Mouse (Mus musculus): Measurements from ENCODE around the gene Gga3. TPM values are rescaled to one million over a fixed set of nuclear protein-coding genes. Genes with fewer than 3 reads are reported as not detected.

Gene Gga3
- polyA plus RNA-seq, 1 experiment, result 30.3 TPM

DNA sequence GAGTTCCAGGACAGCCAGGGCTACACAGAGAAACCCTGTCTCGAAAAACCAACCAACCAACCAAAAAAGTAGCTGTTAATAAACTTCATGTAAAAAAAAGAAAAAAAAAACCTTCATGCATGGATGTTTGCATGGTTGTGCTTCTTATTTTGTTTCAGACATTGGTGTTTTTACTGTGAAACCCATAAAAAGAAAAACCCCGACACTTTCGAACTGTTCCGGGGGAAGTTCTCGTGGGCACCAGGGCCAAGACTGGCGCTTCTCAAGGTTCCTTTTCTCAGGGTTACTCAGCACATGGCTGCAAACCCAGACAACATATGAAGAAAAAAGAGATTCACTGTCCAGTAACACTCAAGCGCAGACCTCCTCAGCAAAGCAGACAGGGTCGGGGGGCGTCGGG is 29.0 kb upstream of the Gga3 start:
- no peak for TF ChIP-seq POLR2A (IDR thresholded peaks at IDR 0.05; ENCODE audit: low read depth, low read length)
- no peaks in the 10 kb centered on the region for H3K4me1 ChIP-seq (ENCODE audit: control insufficient read depth, insufficient read depth, low read length)
- no peak overlapping the region for H3K27ac ChIP-seq (ENCODE audit: insufficient read depth, low read length)
- H3K4me3 ChIP-seq (ENCODE audit: insufficient read depth, low read length), result no peak overlapping the region

DNA sequence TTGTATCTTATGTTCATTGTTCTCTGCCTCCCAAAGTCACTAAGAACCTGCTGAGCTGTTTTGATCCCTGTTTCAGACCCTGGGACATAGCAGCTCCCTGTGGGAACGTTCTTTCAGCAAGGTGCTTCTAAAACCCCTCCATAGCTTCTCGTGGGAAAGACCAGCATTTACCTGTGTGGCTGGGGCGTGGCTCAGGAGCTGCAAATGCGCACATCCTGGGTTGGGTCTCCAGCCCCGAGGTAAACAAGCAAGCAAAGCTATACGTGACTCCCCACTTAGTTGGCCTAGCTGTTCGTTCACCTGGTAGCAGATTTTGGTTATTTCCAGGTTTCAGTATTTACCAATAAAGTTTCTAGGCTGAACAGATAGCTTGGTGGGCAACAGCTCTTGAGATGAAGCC is 28.4 kb upstream of the Gga3 start:
- Histone ChIP-seq H3K4me3 (ENCODE audit: insufficient read depth, low read length) (no peak overlapping the region), H3K27ac (ENCODE audit: insufficient read depth, low read length) (no peak overlapping the region), H3K4me1 (ENCODE audit: control insufficient read depth, insufficient read depth, low read length) (no peaks in the 10 kb centered on the region)
- TF ChIP-seq POLR2A (IDR thresholded peaks at IDR 0.05; ENCODE audit: low read depth, low read length) (no peak), CTCF (IDR thresholded peaks at IDR 0.05; ENCODE audit: borderline replicate concordance, insufficient read depth, low read length) (no peak)

DNA sequence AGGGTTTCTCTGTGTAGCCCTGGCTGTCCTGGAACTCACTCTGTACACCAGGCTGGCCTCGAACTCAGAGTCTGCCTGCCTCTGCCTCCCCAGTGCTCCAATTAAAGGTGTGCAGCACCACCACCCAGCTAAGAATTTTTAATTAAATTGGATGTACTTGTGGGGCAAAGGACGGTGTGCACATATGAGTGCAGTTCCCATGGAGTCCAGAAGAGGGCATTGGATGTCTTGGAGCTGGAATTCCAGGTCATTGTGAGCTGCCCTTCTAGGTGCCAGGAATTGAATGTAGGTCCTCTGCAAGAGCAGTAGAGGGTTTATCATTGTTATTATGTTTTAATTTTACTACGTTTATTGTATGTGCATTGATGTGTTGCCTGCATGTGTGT is 27.6 kb upstream of the Gga3 start:
- TF ChIP-seq CTCF (IDR thresholded peaks at IDR 0.05; ENCODE audit: borderline replicate concordance, insufficient read depth, low read length), result peak; percentile 31; the same call in 1 of the 2 replicates
- no peak for TF ChIP-seq POLR2A (IDR thresholded peaks at IDR 0.05; ENCODE audit: low read depth, low read length)
- Histone ChIP-seq H3K27ac (ENCODE audit: insufficient read depth, low read length) (no peak overlapping the region), H3K4me3 (ENCODE audit: insufficient read depth, low read length) (no peak overlapping the region), H3K4me1 (ENCODE audit: control insufficient read depth, insufficient read depth, low read length) (no peaks in the 10 kb centered on the region)

DNA sequence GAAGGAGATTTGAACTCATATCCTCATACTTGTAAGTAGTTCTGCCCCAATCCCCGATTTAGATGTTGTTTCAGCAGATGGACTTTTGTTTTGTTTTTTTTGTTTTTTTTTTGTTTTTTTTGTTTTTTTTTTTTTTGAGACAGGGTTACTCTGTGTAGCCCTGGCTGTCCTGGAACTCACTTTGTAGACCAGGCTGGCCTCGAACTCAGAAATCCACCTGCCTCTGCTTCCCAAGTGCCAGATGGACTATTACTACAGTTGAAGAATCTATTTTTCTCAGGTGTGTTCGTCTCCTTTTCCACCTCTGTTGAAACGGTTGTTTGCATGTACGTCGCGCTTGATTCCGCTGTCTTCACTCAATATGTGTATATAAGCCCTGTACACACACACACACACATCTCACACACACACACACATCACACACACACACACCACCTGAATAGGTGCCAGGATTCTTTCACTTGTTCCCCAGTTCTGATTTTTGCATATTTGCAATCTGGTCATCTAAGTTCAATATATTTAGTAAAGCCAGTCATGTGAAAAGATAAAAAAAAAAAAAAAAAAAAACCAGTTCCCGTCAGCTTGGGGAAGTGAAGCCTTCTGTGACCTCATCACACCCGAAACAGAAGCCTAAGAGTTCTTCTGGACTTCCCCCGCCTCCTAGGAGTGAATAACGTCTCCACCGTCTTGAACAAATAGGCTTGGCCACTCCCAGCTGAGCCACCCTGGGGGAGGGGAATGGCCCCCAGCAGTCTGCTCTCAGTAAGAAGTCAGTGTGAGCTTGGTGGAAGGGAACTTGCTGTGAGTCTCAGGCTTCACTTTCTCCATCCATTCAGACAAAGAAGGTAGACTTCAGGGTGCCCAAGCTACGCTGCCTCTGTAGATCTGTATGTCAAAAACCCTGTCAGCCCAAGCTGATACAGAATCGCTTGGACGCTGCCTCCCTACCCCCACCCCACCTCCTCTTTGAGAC is 27.0 kb upstream of the Gga3 start:
- Histone ChIP-seq H3K4me1 (ENCODE audit: control insufficient read depth, insufficient read depth, low read length) (no peaks in the 10 kb centered on the region), H3K27ac (ENCODE audit: insufficient read depth, low read length) (no peak overlapping the region), H3K4me3 (ENCODE audit: insufficient read depth, low read length) (no peak overlapping the region)
- TF ChIP-seq POLR2A (IDR thresholded peaks at IDR 0.05; ENCODE audit: low read depth, low read length), result 0 out of 2 replicates have a peak, but pooled peaks have one; percentile 32
- no peak for TF ChIP-seq CTCF (IDR thresholded peaks at IDR 0.05; ENCODE audit: borderline replicate concordance, insufficient read depth, low read length)

DNA sequence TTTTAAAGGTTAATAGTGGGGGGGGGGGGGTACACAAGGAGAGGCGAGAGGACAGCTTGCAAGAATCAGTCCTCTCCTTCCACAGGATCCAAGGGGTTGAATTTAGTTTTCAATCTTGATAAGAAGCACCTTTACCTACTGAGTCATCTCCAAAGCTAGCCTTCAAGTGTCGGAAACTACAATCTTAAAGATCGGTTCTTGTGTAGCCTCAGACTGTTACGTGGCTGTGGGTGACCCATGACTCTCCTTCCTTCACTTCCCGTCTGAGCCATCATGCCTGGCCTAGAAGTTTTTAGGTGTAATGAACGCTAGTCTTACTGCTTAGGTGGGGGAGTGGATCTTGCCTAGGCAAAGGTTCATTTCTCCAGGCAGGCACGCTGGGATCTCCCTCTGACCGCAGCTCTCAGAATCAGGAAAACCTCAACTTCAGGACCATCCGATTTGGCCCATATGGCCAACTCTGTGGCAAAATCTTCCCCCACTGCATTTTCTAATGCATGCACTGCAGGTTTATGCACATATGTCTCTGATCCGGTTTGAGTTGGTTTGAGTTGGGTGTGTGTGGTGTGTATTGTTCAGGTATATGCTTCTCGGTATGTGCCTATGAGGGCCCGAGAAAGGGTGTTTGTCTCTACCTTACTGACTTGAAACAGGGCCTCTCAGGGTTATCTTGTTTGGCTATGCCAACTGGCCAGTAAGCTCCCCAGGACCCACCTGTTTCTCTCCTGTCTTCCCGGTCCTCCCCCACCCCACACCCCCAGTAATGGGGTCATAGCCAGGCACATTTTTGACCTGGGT is 26.1 kb upstream of the Gga3 start:
- Histone ChIP-seq H3K4me3 (ENCODE audit: insufficient read depth, low read length) (no peak overlapping the region), H3K27ac (ENCODE audit: insufficient read depth, low read length) (no peak overlapping the region), H3K4me1 (ENCODE audit: control insufficient read depth, insufficient read depth, low read length) (no peaks in the 10 kb centered on the region)
- TF ChIP-seq CTCF (IDR thresholded peaks at IDR 0.05; ENCODE audit: borderline replicate concordance, insufficient read depth, low read length) (no peak), POLR2A (IDR thresholded peaks at IDR 0.05; ENCODE audit: low read depth, low read length) (no peak)

DNA sequence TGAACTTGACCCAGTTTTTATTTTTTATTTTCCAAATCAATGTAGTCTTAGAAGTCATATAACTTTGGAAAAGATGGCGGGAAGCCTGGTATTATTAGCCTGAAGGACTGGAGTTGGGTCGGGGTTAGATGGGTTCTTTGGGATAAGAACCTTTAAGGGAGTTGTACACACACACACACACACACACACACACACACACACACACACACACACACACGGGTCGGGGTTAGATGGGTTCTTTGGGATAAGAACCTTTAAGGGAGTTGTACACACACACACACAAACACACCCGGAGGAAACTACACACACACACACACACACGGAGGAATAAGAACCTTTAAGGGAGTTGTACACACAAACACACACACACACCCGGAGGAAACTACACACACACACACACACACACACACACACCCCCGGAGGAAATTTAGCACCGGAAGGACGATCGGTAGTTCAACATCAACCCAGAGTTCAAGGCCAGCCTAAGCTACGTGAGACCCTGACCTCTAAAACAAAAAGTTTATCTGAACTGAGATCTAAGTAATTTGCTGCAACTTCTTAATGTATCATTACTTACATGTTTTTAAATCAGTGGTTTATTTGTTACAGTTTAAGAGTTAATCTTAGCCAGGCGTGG is 24.7 kb upstream of the Gga3 start:
- Histone ChIP-seq H3K4me3 (ENCODE audit: insufficient read depth, low read length) (peak overlapping the region; percentile 11), H3K27ac (ENCODE audit: insufficient read depth, low read length) (no peak overlapping the region)
- TF ChIP-seq POLR2A (IDR thresholded peaks at IDR 0.05; ENCODE audit: low read depth, low read length) (0 out of 2 replicates have a peak, but pooled peaks have one; percentile 31), CTCF (IDR thresholded peaks at IDR 0.05; ENCODE audit: borderline replicate concordance, insufficient read depth, low read length) (no peak)

DNA sequence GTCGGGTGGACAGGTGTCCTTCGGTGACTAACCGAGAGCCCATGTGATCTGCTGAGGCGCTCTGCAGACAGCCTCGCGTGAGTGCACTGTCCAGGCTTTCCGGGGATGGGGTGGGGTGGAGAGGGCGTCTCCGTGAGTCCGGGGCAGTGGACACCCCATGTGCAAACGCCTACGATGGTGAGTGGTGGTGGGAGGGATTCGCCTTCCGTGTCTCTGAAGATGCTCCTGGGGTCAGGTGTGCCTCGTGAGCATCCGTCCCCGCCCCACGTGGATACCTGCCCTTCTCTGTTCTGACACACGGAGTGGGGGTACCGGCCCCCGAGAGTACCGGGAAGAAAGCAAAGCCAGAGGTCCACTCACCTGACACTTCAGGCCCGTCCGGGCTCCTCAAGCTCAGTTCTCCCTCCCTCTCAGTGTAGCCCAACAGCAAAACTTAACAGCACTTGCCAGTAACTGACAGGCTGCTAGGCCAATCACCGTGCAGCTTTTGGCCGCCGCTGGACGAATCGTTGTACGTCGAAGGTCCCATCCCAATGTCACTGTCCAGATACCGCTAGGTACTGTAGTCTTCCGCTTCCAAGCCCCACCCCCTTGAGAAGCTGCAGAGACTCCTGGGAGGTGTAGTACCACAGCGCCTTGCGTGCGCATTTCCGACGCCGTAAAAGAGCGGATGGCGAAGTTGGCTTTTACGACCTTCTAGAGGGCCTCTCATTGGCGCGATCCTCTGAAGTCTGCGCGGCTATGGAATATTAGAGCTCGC is 24.0 kb upstream of the Gga3 start, which contains the start of gene Slc25a19:
Gene Slc25a19, minus strand, starts transcription at position 591 of the 760 bp plus-strand sequence.
- H3K4me1 ChIP-seq (ENCODE audit: control insufficient read depth, insufficient read depth, low read length), result no peaks in the 10 kb centered on the region
- H3K27ac ChIP-seq (ENCODE audit: insufficient read depth, low read length), result no peak within 1 kb of the TSS
- peak within 1 kb of the TSS; percentile 69 for H3K4me3 ChIP-seq (ENCODE audit: insufficient read depth, low read length)
- TF ChIP-seq CTCF (IDR thresholded peaks at IDR 0.05; ENCODE audit: borderline replicate concordance, insufficient read depth, low read length) (no peak), POLR2A (IDR thresholded peaks at IDR 0.05; ENCODE audit: low read depth, low read length) (peak; percentile 86)

More for the DNA sequence above, 24.7 kb upstream of the Gga3 start:
- H3K4me1 ChIP-seq (ENCODE audit: control insufficient read depth, insufficient read depth, low read length), result no peaks in the 10 kb centered on the region

DNA sequence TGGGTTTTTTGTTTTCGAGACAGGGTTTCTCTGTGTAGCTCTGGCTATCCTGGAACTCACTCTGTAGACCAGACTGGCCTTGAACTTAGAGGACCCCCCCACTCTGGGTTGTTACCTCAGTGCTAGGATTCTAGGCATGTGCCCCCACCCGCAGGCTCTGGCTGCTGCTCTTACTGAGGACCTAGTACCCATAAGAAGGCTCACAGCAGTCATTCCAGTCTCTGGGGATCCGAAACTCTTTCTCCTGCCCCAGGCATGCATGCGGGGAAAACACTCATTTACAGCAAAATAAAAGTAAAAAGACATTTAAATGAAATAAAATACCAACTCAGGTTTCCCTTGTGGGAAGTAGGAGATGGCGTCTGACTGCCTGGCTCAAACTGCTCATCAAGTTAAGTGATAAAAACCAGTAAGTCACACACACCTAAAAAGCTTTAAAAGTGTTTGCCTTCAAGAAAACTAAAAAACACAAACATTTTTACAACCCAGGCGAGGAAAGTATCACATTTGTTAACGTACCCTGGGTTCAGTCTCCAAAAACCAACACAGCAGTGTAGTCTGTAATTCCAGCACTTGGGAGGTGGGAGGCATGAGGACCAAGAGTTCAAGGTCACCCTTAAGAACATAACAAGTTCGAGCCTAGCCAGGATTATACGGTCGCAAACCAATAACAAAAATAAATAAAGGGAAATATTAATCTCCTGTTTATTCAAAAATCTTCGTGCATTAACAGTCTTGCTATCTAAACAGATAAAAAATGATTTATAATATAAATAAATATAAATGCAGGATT is 23.2 kb upstream of the Gga3 start:
- peak overlapping the region; percentile 69 for H3K4me3 ChIP-seq (ENCODE audit: insufficient read depth, low read length)
- TF ChIP-seq POLR2A (IDR thresholded peaks at IDR 0.05; ENCODE audit: low read depth, low read length), result no peak
- TF ChIP-seq CTCF (IDR thresholded peaks at IDR 0.05; ENCODE audit: borderline replicate concordance, insufficient read depth, low read length), result no peak
- no peak overlapping the region for H3K27ac ChIP-seq (ENCODE audit: insufficient read depth, low read length)
- H3K4me1 ChIP-seq (ENCODE audit: control insufficient read depth, insufficient read depth, low read length), result no peaks in the 10 kb centered on the region
